Mouse (Mus musculus): ENCODE measurements around the gene Zfp385a.

DNA sequence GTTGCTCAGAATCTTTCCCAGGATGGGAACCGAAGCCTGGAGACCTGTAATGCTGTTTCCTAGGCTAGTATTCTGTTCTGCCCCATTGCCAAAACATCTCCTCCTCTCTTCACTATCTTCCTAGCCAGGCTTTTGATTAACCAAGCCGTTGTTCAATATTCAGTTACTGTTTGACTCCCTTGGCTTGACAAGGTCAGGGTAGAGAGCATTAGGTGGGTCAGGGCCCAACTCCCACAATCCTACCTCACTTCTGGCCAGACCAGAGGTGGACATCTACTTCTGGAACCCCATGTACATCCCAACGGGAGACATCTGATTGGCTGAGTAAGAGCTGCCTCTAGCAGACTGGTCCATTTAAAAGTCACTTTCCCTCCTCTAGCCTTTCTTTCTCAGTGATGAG lies 23.1 kb upstream of the Zfp385a start:
- TF ChIP-seq CTCF (IDR thresholded peaks at IDR 0.05; ENCODE audit: low read depth): no peak
- TF ChIP-seq EP300 (IDR thresholded peaks at IDR 0.05; ENCODE audit: low read depth): no peak

Data from heart, postnatal 0 days (tissue).